Mouse (Mus musculus): ENCODE data around the gene Hist1h4f.
A peak's percentile ranks its signal among the peaks of the same experiment; 100 is the strongest.

The Hist1h4f gene

GRCm38 (mm10) chr13:23551146-23551834 lies at the start of gene Hist1h4f:
TSS of gene Hist1h4f (minus strand) at chr13:23551648.
- DNase-seq (ENCODE audit: low read depth, low spot score): peak; percentile 97

DNA sequence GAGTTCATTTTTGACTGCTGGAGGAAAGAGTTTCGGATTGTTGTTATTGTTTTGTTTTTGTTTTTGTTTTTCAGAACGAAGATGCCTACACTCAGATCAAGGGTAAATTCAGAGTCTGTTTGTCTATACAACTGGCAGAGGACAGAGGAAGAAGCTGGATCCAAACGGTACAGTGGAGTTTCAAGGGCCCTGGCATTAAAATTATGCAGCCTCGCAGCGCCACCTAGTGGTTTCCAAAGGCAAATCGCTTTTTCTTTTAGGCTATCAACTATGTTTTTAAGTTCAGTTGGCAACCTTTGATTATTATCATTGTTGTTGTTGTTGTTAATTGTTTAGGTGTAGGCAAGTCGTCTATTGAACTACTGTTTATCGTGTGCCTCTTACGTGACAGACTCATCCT lies 46.5 kb upstream of the Hist1h4f start:
- DNase-seq (ENCODE audit: low read depth, low spot score): peak; percentile 79

DNA sequence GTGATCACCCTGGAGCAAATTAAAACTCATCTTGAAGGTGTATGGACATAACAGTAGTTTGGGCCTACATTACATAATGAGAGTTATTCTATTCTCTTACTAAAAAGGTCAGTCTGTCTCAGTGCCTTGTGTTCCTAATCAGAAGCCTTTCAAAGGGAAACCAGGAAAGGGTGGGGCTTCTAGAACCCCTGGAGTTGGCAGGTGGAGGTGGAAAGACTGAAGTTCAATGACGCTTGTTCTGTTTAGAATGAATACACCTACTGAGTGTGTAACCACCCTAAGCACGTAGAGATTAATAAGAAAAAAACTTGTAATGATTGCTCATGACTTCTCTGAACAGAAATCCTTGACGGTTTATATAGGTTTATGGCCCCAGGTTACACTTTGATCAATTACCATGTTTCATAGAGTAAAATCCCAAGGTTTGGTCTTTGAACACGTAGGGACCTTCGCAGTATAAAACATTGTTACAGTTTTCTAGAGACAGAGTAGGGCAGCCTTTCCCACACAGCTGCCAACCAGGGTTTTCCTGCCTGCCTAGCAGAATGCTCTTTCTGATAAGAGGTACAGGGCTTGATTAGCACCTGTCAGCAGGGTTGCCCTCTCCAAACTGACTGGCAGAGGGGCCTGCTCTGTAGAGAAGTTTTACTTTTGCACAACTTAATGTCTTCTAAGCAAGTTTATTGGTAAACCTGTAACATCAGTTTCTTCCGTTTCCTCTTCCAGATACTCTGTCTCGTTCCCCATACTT lies 44.3 kb upstream of the Hist1h4f start:
- peak; percentile 77 for DNase-seq (ENCODE audit: low read depth, low spot score)

GRCm38 (mm10) chr13:23595185-23595584 lies 43.7 kb upstream of the Hist1h4f start:
- peak; percentile 38 for DNase-seq (ENCODE audit: low read depth, low spot score)

DNA sequence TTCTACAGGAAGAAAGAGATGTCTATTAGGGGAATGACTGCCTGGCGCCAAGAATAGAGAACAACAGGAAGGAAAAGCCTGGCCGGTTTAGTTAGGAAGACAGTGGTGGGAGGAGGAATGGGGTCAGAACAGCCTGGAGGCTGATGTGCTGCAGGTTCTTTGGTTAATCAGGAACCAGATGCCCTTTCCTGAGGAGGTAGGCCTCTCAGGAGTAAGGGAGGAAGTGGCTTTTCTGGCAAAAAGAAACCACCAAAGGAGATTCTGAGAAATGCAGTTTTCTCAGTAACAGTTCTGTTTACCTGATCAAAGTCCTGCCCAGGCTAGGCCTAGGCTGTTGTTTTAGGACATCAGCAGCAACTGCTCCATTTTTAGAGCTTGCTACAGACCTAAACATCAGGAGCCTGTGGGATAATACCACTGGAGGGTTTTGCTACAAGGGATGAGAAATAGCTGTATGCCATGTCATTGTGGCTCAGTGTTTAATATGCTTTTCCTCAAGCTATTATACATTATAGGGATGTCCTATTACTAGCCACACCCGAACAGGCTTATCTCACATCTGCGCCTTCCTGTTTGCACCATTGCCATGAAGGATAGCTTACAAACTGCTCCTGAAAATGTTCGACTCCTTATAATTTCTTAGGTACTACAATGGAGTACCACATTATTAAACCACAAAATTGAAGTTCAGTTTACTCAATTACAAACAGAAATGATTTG lies 41.8 kb upstream of the Hist1h4f start:
- DNase-seq (ENCODE audit: low read depth, low spot score): no peak

DNA sequence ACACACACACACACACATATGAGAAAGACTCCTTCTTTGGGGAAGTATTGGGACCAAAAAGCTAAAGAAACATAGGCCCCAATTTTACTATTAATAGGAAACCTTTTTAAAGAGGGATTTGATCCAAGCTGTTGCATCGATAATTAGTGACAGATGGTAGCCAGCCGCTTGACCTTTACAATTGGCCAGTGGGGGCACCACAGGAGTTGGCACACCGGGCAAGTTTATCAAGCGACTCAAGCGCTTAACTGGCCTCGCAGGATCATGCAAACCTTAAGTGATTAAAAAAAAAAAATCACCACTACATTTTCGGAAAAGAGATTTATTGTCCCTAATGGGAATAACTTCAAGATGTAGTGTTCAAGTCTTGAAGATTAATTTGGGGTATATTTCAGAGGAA lies 41.2 kb upstream of the Hist1h4f start:
- no peak for DNase-seq (ENCODE audit: low read depth, low spot score)

DNA sequence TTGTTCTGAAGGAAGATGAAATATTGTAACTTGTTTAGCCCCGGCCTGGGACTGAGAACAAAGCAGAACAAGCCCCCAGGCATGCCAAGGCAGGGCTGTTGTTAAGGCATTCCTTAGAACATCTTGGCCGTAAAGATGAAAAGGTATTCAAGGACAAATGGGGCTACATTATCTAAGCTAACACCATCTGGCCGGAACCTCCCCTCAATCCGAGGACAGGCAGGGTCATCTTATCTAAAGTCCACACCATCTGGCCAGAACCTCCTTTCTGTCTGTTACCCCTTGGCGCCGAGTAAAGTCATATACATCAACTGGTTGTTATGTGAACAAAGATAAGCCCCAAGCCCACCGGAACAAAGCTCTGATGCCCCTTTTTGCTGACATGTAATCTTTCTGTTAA lies 40.4 kb upstream of the Hist1h4f start:
- peak; percentile 58 for DNase-seq (ENCODE audit: low read depth, low spot score)

- no peak for DNase-seq (ENCODE audit: low read depth, low spot score)
These were observed 39.8 kb upstream of the Hist1h4f start for GRCm38 (mm10) chr13:23591206-23591605.

DNA sequence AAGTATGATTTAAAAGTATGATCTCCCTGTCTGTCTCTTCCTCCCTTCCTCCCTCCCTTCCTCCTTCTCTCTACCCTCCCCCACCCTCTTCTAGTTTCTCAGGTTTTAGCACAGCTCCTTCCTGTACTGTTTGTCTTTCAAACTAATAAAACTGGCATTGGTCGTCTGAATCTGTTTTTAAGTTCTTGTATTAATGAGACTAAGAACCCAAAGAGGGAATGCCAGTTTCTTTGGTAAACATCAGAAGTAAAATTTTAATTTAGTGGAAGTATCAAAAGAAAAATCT lies 35.4 kb upstream of the Hist1h4f start:
- no peak for DNase-seq (ENCODE audit: low read depth, low spot score)

DNA sequence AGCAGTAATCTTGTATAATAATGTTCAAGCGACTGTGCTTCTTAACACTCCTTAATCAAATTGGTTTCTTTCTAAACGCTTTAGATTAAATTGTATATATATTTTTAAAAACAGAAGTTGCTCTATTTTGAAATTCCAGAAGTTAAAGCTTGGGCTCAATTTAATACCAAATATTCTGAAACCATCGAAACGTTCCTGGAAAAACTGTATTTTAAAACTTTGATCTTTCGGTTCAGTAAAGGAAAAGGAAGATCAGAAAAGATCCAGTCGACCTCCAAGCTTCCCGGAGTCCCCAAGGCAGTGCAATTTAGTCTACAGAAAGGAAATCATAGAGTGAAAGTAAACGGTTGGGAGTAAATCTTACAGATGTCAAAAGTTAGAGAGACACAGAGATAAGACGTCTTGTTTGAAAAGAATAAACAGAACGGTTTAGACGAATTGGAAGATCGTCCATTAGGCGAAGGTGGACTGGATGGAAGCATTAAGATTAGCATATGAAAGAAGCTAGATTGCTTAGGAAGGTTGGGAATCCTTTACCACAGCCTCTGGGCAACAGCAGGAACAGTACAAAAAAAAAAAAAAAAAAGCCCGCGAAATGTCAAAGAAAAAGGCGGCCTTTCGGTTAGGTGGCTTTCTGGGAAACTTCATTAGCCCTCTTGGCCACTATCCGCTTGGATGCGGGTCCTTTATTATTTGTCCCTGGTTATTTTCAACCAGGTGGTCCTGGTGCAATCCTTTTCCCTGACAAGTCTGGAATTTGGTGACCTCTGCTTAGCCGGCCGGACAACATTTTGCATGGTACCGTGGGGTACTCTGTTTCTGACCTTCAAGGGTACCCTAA lies 34.9 kb upstream of the Hist1h4f start:
- DNase-seq (ENCODE audit: low read depth, low spot score): peak; percentile 89

- DNase-seq (ENCODE audit: low read depth, low spot score): peak; percentile 96
These were observed 34.1 kb upstream of the Hist1h4f start for GRCm38 (mm10) chr13:23585442-23586098.

DNA sequence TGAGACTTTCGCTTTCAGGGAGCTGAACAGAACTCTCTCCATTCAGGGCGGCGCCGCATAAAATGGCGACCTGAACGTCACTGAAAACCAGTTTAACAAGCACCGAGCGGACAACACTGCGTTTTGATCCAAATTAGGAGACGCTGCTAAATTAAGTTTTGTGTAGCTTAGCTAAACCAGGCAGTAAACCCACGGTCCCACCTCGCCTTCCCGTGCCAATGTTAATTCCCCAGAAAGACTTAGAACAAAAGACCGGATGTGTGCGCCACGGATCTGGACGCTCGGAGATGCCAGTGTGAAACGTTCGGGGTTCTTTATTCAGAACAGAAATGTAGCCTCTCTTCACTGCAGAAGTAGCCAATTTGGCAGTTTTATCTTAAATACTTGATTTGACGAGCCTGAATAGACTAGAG lies 33.6 kb upstream of the Hist1h4f start:
- peak; percentile 88 for DNase-seq (ENCODE audit: low read depth, low spot score)

GRCm38 (mm10) chr13:23584331-23584730 lies 32.9 kb upstream of the Hist1h4f start:
- DNase-seq (ENCODE audit: low read depth, low spot score): peak; percentile 54

DNA sequence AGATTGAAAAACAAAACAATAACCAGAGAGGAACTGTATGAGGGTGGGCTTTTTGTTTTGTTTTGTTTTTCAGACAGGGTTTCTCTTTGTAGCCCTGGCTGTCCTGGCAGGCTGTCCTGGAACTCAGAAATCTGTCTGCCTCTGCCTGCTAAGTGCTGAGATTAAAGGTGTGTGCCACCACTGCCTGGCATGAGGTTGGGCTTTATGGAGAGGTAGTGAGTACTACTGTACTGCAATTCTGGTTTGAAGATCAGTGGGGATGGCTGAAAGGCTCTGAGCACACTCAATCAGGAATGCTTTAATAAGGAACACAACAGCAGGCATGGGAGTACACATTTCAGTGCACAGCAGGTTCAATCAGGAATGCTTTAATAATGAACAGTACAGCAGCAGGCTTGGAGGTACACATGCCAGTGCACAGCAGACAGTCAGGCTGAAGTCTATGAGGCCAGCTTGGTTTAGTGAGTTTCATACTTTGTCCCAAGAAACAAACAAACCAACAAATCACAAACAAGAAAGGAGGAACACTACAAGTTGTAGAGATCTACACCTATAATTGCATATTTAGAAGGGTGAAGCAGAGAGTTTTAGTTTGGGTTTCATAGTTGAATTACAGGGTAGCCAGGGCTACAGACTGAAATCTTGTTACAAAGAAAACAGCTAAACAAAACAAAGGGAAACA lies 32.1 kb upstream of the Hist1h4f start:
- DNase-seq (ENCODE audit: low read depth, low spot score): no peak

DNA sequence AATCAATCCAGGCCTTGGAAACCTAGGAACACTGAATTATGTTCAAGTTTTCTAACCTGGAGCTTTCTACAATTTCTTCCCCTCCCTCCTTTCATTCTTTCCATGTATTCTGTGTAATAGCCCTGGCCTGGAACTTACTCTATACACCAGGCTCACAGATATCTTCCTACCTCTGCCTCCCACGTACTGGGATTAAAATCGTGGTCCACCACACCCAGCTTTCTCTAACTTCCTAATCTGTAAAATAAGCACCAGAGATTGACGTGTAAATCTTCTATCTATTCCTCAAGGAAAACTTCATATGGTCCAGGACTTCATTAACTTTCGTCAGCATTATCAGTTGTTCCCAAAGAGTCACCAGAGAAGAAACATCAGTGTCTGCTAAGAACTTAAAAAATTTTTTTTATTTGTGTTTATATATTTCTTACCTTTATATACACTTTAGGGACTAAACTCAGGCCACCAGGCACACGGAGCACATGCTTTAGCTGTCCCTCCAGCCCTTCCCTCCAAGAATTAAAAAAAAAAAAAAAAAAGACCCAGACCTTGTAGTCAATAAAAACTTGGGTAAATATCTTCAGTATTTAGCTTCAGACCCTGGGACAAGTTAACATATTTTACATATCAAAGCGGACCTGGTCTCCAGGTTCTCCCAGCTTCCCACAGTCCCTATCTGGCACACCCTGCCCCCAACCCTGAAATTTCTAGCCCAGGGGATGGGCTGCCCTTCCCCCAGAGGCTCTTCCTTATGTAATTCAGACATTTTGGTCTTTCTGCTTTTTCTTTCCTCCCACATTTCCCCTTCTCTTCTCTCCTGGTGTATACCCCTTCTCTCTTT lies 31.0 kb upstream of the Hist1h4f start:
- peak; percentile 90 for DNase-seq (ENCODE audit: low read depth, low spot score)

- DNase-seq (ENCODE audit: low read depth, low spot score): peak; percentile 97
These were observed 30.2 kb upstream of the Hist1h4f start, which contains the start of gene Hist1h4d for GRCm38 (mm10) chr13:23581408-23582218. TSS of gene Hist1h4d (plus strand) at chr13:23581598.

- no peak for DNase-seq (ENCODE audit: low read depth, low spot score)
These were observed 26.4 kb upstream of the Hist1h4f start for GRCm38 (mm10) chr13:23577835-23578234.

- DNase-seq (ENCODE audit: low read depth, low spot score): no peak
These were observed 25.6 kb upstream of the Hist1h4f start for GRCm38 (mm10) chr13:23576906-23577639.
